Mouse (Mus musculus) embryo, embryonic 10 days (tissue): Measurements from ENCODE around the gene Acoxl.
A peak's percentile ranks its signal among the peaks of the same experiment; 100 is the strongest.

Experiments
- DNase-seq: peaks from one replicate; pipeline ENCODE4 v3.0.0-alpha.2; 2015; ENCODE audit warnings: low spot score

Acoxl gene

DNA sequence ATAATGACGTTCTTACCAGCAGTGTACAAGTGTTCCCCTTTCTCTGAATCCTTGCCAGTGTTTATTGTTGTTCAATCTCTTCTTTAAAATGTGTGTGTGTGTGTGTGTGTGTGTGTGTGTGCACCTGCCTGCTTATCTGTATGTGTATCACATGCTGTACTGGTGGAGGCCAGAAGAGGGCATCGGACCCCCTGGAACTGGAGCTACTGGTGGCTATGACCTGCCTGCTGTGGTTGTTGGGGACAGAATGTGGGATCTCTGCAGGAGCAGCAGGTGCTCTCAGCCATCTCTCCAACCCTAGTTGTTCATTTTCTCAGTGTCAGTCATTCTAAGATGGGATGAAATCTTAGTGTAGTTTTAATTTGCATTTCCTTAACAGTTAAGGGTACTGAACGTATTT, 98.4 kb downstream of the Acoxl start:
- no peak for DNase-seq

DNA sequence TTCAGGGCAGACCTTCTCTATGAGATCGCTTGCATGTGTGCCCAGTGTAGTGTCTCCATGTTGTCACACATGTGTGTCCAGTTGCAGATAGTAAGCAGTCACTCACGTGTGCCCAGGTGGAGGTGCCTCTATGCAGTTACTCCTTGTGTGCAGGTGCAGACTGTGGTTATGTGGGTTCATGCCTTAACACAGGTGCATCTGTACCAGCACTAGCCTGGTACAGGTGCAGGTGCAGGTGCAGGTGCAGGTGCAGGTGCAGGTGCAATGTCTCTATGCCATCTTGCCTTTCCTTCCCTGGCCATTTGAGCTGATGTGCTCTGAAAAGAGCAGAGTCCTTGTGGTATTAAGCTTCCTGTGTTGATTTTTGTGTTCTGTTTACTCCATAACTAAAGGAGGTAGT, 100.5 kb downstream of the Acoxl start:
- DNase-seq, result no peak

DNA sequence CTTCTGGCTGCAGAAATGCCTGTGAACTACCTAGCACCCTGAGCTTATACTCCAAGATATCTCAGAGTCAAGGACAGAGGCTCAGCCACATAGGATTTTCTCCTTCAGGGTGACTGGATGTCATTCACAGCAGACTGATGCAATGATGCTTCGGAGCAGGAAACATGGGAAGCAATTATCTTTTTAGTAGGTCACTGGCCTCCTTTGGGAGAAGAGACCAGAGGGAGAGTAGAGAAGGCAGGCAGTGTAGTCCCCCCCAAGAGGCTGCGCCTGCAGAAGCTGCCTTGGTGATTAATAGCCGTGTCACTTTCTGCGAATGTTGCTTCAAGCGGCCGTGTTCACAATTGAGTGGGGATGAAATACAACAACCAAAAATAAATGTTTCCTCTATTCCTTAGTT, 121.9 kb downstream of the Acoxl start:
- DNase-seq, result no peak

- DNase-seq, result no peak
Observed at GRCm38 (mm10) chr2:127961154-127961553, 122.5 kb downstream of the Acoxl start.

DNA sequence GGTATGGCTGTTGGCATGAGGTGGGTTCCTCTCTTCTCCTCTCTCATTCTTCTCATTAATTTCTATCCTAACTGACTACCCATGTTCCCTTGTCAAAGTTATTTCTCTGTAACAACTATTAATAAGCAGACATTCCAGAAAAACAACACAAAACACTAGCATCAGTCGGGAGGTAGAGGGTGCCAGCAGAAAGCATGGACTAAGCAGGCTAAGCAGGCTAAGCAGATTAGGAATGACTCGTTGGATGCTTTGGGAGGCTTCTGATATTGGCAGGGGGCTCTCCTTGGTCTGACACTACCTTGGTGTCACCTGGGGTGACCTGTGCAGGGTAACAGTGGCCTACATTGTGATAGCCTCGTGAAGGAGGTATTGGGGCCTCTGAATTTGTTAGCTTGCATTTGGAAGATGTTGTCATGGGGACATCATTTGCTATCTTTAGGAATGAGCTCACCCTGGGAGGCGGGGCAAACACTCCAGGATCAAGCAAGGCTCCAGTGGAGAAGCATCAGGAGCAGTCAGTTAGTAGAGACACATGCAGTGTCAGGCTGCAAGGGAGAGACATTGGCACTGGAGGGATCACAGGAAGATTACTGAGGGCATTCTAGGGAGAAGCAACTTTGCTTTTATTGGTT, 123.2 kb downstream of the Acoxl start:
- DNase-seq, result peak; percentile 20

DNA sequence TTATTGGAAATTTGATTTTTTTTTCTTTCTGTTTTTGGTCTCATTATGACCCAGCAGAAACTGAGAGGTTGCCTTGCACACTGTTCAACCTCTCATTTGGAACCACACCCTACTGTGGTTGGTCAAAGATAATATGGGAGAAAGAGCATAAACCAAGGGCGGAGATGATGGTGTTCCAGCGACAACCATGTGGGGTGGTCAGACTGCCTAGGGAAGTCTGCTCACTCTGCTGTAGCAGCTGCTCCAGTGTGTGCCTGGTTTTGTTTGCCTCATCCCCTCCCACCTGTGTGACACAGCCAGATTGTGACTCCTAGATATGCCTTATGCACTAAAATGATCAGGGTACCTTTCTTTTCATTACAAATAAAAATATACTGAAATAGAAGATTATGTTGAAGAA, 130.3 kb downstream of the Acoxl start:
- DNase-seq, result no peak

GRCm38 (mm10) chr2:127976276-127976675, 137.6 kb downstream of the Acoxl start:
- DNase-seq, result no peak

GRCm38 (mm10) chr2:127978601-127979230, 140.0 kb downstream of the Acoxl start:
- no peak for DNase-seq

DNA sequence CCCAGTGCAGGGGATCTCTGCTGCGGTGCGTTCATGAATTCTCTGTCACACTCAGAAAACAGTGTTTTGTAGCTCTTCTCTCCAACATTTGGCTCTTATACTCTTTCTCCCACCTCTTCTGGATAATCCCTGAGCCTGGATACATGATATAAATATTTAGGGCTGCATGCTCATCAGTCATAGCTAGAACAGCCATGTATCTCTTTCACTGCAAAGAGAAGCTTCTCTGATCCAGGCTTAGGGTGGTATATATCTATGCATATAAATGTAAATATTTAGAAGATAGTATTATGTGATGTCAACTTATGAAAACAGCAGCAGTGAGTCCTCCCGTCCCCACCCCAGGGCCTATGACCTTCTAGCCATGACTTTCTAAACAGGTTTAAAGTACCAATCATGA, 143.9 kb downstream of the Acoxl start:
- DNase-seq, result no peak

DNA sequence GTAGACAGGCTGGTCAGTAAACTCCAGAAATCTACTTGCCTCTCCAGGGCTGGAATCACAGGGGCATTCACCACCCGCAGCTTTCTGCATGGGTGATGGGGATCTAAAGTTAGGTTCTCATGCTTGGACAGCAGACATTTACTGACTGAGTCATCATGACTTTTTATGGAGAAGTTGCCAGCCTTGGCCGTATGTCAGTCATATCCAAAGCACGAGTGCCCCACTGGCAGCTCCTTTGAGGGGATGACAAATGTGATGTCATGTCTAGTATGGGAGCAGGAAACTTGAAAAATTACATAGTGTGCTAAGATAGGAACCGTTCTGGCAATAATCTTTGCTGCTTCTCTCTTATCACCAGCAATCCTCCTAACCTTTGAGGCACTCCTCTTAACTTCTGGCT, 144.6 kb downstream of the Acoxl start:
- DNase-seq, result no peak

GRCm38 (mm10) chr2:127983981-127984380, 145.3 kb downstream of the Acoxl start:
- DNase-seq, result no peak

- peak; percentile 29 for DNase-seq
Observed at GRCm38 (mm10) chr2:127987706-127988105, 149.0 kb downstream of the Acoxl start.

DNA sequence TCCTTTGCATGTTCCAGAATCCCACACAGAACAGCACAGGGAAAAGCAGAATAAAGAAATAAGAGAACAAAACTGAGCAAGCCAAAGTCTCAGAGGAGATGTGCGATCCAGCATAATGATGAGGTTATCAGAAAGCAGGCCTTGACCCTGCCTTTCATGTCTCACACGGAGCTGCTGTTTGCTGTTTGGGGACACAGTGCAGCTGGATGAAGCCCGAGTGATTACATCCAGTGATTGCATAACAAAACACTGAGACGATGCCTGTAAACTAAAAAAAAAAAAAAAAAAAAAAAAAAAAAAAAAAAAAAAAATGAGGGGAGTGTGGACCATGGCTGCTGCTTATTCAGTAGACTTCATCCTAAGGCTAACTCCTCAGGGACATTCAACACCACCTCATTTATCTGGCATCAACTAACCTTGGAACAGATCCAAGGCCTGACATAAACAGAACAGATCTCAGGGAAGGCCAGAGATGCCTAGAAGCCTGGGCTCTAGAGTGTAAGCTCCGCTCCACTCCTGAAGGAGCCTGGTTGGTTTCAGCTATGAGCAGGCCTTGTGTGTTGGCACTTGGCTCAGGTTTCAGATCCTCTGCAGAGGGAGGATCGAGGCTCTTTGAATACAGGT, 152.3 kb downstream of the Acoxl start:
- no peak for DNase-seq

GRCm38 (mm10) chr2:127991656-127992055, 153.0 kb downstream of the Acoxl start:
- DNase-seq, result no peak

DNA sequence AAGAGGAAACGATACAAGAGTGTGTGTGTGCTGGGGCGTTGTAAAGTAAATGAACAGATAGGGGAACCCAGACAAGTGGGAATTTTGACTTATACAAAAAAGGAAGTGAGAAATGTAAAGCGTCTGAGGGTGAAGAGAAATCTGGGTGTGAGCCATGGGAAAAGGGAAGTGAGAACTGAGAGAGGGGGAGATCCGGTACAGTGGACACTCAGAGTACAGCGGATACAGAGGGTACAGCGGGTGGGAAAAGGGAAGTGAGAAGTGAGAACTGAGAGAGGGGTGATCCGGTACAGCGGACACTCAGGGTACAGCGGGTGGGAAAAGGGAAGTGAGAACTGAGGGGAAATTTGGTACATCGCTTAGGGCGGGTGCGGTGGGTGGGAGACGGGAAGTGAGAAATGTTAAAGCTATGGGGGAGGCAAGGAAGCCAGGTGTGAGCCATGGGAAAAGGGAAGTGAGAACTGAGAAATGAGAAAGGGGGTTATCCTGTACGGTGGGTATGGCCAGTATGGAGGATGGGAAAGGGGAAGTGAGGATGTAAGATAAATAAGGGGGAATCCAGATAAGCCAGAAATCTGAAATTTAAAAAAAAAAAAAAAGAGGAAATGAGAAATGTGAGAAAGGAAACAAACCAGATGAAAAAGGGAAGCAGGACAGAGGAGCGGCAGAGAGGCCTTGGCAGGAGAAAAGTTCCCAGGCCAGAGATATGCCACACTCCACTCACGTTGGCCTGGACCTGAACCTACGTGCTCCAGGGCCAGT, 170.2 kb downstream of the Acoxl start:
- no peak for DNase-seq

- DNase-seq, result no peak
Observed at GRCm38 (mm10) chr2:128014613-128015012, 175.9 kb downstream of the Acoxl start.

DNA sequence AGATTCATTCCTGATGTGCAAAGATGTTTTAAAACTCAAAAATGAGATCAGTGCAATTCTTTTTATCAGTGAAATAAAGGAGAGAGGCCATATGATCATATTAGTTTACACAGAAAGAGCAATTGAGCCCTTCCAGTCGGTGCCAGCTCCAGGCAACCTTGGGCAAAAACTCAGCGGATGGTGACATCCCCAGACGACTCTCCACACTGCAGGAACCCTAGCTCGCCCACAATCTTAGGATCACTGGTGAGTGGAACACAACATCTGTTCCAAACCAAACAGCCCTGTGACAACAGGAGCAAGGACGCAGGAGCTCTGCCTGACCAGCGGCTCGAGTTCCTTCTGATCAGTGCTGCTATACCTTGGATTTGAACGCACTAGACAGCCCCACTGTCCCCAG, 176.9 kb downstream of the Acoxl start:
- no peak for DNase-seq

DNA sequence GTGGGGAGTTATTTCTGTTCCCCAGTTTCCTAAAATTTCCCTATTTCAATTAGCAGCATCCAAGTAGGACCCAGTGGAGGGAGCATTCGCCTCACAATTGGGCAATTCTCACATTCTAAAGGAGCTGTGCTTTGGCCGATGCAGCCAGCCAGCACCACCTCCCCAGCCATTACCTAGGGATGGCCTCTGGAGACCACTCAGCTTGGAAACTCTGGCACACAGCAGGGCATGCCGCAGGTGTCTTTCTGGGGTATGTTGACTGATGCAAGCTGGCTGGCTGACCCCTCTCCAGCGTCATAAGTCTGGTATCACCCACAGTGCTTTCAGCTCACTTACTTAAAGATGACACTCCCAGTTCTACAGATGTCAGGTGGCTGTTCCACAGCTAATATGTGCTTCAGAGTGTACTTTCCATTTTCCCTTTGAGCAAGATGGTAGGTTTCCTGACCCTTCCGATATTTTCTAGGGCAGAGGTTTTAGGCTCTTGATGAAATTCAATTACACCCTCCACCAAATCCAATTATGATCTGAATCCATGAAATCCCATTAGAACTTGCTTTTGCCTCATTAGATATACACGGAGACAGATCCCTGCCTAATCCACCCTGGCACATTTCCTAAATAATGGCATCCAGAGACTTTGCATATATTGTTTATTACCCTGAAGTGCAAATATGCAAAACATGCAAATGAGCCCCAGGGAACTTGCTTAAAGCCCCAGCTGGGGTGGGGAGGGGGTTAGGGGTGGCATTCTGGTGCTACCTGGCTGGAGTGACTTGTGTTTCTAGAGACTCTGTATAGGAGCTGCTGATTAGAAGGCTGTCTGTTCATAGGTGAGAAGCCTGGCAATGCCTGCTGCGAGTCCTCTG, 181.6 kb downstream of the Acoxl start:
- no peak for DNase-seq

- no peak for DNase-seq
Observed at GRCm38 (mm10) chr2:128020908-128021193, 182.2 kb downstream of the Acoxl start.

DNA sequence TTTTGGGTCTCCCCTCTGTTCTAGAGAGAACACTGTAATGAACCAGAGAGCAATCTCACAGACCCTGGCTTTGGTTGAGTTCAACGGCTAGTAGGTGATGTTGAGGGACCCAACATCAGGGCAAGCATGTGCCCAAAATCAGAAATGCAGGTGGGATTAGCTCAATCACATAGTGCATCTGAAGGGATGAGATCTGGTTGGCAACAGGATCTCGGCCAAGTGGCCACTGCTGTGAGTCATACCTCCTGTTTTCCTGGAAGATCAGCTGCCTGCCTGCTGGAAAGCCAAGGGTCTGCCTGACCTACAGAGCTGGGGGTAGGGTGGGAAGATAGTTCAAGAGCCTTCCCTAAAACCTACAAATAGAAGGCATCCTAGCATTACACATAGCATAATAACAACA, 185.2 kb downstream of the Acoxl start:
- no peak for DNase-seq

DNA sequence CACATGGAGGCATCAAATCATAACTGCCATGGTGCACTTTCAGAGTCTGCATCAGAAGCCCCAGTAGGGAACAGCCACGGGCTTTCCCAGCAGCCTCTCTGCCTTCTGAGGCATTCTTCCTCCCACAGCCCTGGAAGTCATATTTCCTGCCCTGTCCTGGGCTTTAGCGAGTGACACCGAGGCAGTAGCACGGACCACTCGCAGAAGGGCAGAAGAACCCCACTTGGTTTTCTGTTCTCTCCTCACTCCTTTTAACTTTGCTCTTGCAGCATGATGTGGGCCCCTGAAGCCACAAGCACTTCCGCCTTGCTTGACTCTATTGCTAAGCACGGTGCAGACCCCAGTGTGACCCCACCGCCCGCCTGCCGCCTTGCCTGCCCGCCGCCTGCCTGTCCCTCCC, 189.0 kb downstream of the Acoxl start:
- DNase-seq, result no peak

DNA sequence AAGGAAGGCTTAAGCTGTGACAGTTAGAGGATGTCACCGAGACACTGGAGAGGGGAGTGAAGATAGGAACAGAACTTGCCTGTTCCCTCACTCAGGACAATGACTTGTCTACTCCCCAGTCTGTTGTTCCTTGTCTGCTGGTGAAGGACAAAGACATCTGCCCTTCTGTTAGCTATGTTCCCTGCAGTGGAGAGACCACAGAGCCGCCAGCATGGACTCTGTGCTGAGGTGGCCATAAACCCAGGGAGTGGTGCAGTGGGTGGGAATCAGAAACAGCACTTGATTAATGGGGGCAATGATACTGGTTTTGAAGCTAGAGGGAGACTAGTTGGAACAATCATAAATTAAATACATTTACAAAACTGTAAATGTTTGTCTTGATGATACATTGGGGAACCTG, 191.3 kb downstream of the Acoxl start:
- no peak for DNase-seq
